Mouse (Mus musculus) intestine, embryonic 14.5 days (tissue): ENCODE results near the gene Otoa. TPM values are rescaled to one million over a fixed set of nuclear protein-coding genes. Genes with fewer than 3 reads are reported as not detected.

Experiments
- ATAC-seq: fragments of 200-750 bp; cut with Nextera tagmentation; replicated peaks from 2 replicates; pipeline ENCODE4 v1.8.0; 2017; ENCODE audit warnings: low read depth, moderate number of reproducible peaks, moderate TSS enrichment, moderate library complexity; ENCODE audit not compliant: low FRiP score, low TSS enrichment
- DNase-seq: peaks from one replicate; pipeline ENCODE4 v3.0.0-alpha.2; 2018; ENCODE audit warnings: low spot score
- H3K27ac ChIP-seq: fragments of 300-500 bp; sonication (generic); 2 replicates; pipeline ENCODE4 v1.5.1; 2014; ENCODE audit warnings: low read depth, mild to moderate bottlenecking, control low read depth
- H3K27me3 ChIP-seq: fragments of 300-500 bp; sonication (generic); replicated peaks from 2 replicates; pipeline ENCODE4 v1.6.1; 2014; ENCODE audit warnings: low read length, control low read depth; ENCODE audit not compliant: control insufficient read depth, insufficient read depth
- H3K36me3 ChIP-seq: fragments of 300-500 bp; sonication (generic); 2 replicates; pipeline ENCODE4 v1.6.1; 2014; ENCODE audit warnings: low read length, control low read depth; ENCODE audit not compliant: control insufficient read depth, insufficient read depth
- H3K4me1 ChIP-seq: fragments of 300-500 bp; sonication (generic); replicated peaks from 2 replicates; pipeline ENCODE4 v1.6.1; 2014; ENCODE audit warnings: low read length, control low read depth, mixed read lengths; ENCODE audit not compliant: control insufficient read depth, insufficient read depth
- H3K4me2 ChIP-seq: fragments of 300-500 bp; sonication (generic); 2 replicates; pipeline ENCODE4 v1.6.1; 2014; ENCODE audit warnings: low read length
- H3K4me3 ChIP-seq: fragments of 300-500 bp; sonication (generic); 2 replicates; pipeline ENCODE4 v1.5.1; 2014; ENCODE audit warnings: low read depth, low read length, control low read depth, mixed read lengths
- H3K9ac ChIP-seq: fragments of 300-500 bp; sonication (generic); 2 replicates; pipeline ENCODE4 v1.6.1; 2014; ENCODE audit warnings: mild to moderate bottlenecking, low read length
- H3K9me3 ChIP-seq: fragments of 300-500 bp; sonication (generic); 2 replicates; pipeline ENCODE4 v1.6.1; 2016; ENCODE audit warnings: low read length, control low read depth; ENCODE audit not compliant: control insufficient read depth
- WGBS: fragments of 180-500 bp; shearing (Covaris S2); extraction: QIAGEN DNeasy Blood & Tissue Kit; methylation state at CpG from one replicate; pipeline ENCODE4 v1.1.7; 2014; 5-methylcytosine and 5-hydroxymethylcytosine counted together
- polyA plus RNA-seq: library from polyadenylated mRNA; unstranded; fragments of >200 nt; fragmentation: Nextera tagmentation; extraction: Ambion mirVana; gene quantifications from 2 replicates; pipeline ENCODE4 v1.2.1, GENCODE M21; 2014

Otoa gene
- 0.07 and 0.11 TPM in 2 replicates for polyA plus RNA-seq

DNA sequence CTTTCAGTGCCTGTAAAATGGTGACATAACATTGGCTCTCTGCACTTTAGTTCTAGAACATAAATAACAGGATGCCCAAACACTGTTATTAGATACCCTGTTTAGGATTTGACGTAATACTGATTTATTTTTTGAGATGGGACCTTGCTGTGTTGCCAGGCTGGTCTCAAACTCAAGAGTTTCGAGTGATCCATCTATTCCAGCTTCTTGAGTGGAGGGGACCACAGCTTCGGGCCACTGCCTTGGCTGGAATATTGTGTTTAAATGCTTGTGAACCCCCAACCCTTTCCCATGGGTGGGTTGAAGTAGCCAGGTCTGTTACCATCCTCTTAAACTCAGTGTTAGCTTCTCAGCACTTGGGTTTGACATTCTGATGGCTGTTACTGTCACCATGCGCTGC lies at the start of gene Otoa:
Gene Otoa (plus strand): TSS at position 301 of the 400 bp plus-strand sequence.
- no peak for DNase-seq
- 85% methylated on average over 4 of the region's 4 CpGs for WGBS
- no peak within 1 kb of the TSS for H3K9ac ChIP-seq
- no peak within 1 kb of the TSS for H3K27ac ChIP-seq
- no peaks in the 10 kb centered on the region for H3K9me3 ChIP-seq
- H3K4me3 ChIP-seq = no peak within 1 kb of the TSS
- H3K4me1 ChIP-seq = no peaks in the 10 kb centered on the region
- no peak for ATAC-seq
- no peak within 1 kb of the TSS for H3K4me2 ChIP-seq
- peaks cover 24% of the 10 kb centered on the region for H3K36me3 ChIP-seq
- no peaks in the 10 kb centered on the region for H3K27me3 ChIP-seq

DNA sequence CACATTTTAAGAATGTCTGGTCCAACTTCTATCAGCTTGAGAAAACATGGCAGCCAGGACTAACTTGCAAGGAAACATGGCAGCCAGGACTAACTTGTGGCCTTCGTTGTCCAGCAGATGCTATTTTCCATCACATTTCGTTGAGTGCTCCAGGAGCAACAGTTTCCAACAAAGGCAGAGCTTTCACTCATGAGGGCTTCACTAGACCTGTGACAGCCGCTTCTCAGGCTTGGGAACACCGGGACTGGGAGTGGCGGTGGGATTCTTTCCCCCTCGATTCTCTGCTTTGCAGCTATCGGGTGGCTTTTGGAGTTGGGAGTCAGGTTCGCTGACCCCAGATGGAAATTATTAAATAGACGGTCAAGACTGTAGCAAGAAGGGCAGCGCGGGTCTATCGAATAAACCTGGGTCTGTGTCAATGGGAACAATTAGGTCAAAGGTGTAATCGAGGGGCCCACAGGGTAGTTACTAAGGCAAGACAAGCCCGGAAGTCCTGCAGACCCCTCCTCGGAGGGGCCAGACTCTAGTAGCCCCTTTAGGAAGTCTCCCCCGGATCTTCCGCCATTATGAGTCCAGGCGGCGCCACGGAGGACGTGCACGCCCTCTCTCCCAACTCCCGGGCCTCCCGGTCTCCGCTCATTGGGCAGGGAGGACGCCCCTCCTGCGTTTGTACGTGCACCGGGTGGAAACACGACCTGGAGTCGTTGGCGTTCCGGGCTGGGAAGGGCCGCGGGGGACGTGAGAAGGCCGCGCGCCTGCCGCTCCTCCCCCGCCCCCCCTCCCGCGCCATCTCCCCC lies 47.4 kb upstream of the Otoa start, which contains the start of gene Mettl9:
Gene Mettl9 (plus strand): TSS at position 590 of the 797 bp plus-strand sequence.
- Histone ChIP-seq H3K4me3 (peak within 1 kb of the TSS; percentile 96), H3K9me3 (no peaks in the 10 kb centered on the region), H3K4me2 (peak within 1 kb of the TSS; percentile 78), H3K36me3 (no peaks in the 10 kb centered on the region), H3K4me1 (peaks cover 23% of the 10 kb centered on the region), H3K9ac (peak within 1 kb of the TSS; percentile 99), H3K27ac (peak within 1 kb of the TSS; percentile 97), H3K27me3 (0 out of 2 replicates have a peak, but pooled peaks cover 7% of the 10 kb centered on the region)
- peak; percentile 99 for ATAC-seq
- DNase-seq = peak; percentile 100
- WGBS = 4% methylated on average over 39 of the region's 43 CpGs

GRCm38 (mm10) chr7:121034701-121035141 lies 46.7 kb upstream of the Otoa start:
- Histone ChIP-seq H3K36me3 (no peaks in the 10 kb centered on the region), H3K27ac (peak overlapping the region; percentile 97), H3K9ac (peak overlapping the region; percentile 99), H3K9me3 (no peaks in the 10 kb centered on the region), H3K4me2 (peak overlapping the region; percentile 78), H3K27me3 (0 out of 2 replicates have a peak, but pooled peaks cover 7% of the 10 kb centered on the region), H3K4me1 (peaks cover 28% of the 10 kb centered on the region), H3K4me3 (peak overlapping the region; percentile 96)
- under 1% methylated on average over 42 of the region's 63 CpGs for WGBS
- DNase-seq (no peak), ATAC-seq (peak; percentile 80)

DNA sequence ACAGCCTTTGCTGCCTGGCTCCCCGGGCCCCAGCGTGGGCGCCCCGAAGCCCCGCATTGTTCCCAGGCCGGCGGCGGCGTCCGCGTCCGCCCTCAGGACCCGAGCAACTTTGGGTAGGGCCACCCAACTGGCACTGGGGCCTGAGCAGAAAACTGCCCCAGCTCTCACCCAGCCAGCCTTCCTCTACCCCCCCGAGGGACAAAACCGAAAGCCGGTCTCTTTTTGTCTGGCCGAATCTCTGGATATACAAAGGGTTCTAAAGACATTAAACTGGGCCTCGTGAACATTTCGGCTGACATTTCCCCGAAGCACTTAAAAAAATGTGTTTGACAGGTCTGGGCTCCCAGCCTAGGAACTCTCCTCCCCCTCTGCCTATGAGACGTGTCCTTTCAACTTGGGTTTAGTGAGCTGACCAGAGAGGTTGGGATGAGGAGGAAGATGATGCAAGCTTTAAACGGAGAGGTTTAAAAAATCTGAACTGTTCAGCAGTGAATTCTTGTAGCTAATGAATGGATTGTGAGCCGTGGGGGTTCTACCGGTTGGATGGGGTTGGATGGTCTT lies 46.2 kb upstream of the Otoa start:
- Histone ChIP-seq H3K4me3 (peak overlapping the region; percentile 96), H3K9me3 (no peaks in the 10 kb centered on the region), H3K27me3 (0 out of 2 replicates have a peak, but pooled peaks cover 7% of the 10 kb centered on the region), H3K4me2 (peak overlapping the region; percentile 78), H3K36me3 (no peaks in the 10 kb centered on the region), H3K9ac (peak overlapping the region; percentile 99), H3K4me1 (peaks cover 32% of the 10 kb centered on the region), H3K27ac (peak overlapping the region; percentile 97)
- ATAC-seq (peak; percentile 51), DNase-seq (peak; percentile 83)
- WGBS = under 1% methylated on average over 24 of the region's 24 CpGs

DNA sequence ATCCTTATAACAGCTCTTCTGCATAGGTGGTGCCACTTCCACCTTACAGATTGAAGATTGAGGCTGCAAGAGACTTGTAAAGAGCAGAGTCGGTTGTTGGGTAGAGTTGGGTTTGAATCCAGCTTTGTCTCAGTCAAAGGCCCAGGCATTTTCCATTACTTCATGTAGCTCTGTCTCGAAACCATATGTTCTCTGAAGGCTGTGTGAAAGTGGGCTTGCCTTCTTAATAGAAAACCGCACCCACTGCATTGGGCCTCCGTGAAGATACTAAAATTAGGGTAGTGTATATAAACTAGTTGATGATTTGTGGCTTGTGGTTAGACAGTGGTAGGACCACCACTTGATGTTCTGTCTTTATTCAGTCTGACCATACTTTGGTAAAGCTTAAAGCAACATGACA lies 40.9 kb upstream of the Otoa start:
- Histone ChIP-seq H3K4me3 (no peak overlapping the region), H3K36me3 (no peaks in the 10 kb centered on the region), H3K27me3 (no peaks in the 10 kb centered on the region), H3K9ac (no peak overlapping the region), H3K9me3 (0 out of 2 replicates have a peak, but pooled peaks cover 3% of the 10 kb centered on the region), H3K27ac (no peak overlapping the region), H3K4me1 (peaks cover 47% of the 10 kb centered on the region), H3K4me2 (no peak overlapping the region)
- DNase-seq (no peak), ATAC-seq (no peak)
- WGBS = 79% methylated on average over 4 of the region's 4 CpGs

DNA sequence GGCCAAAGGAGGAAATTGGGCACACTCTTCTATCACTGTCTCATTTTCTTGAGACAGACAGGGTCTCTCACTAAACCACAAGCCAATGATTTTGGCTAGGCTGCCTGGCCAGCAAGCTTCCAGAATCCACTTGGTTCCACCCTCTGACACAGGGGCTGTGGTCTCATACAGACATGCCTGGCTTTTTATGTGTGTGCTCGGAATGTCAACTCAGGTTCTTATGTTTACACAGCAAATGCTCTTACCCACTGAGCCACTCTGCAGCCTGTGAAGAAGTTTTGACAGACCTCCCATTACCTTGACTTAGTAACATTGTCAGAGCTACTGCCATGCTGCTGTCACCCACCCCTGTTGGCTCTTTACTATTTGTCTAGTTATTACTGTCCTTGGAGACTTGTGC lies 39.5 kb upstream of the Otoa start:
- H3K4me1 ChIP-seq = peaks cover 39% of the 10 kb centered on the region
- DNase-seq (no peak), ATAC-seq (no peak)
- no peaks in the 10 kb centered on the region for H3K27me3 ChIP-seq
- no peak overlapping the region for H3K4me3 ChIP-seq
- H3K9ac ChIP-seq = no peak overlapping the region
- no peaks in the 10 kb centered on the region for H3K36me3 ChIP-seq
- WGBS = 23% methylated on average over 1 of the region's 1 CpGs
- H3K9me3 ChIP-seq = 0 out of 2 replicates have a peak, but pooled peaks cover 3% of the 10 kb centered on the region
- no peak overlapping the region for H3K27ac ChIP-seq
- H3K4me2 ChIP-seq = no peak overlapping the region

DNA sequence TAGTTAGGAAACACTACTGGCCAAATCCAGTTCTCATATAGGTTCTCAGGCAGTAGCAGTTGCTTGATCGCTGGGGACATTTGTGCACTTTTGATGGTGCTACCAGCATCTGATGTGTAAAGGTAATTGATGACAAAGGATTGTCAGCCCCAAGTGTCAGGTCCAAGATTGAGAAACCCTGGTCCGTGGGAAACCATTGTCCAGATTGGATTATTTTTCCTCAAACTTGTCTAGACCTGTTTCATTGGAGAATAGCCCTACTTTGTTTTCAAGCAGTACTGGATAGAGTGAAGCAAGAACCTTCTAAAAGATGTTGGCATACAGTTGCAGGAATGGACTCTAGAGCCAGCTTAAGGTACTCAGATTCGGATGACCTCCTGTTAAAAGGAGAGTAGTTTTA lies 38.4 kb upstream of the Otoa start:
- ATAC-seq (no peak), DNase-seq (no peak)
- Histone ChIP-seq H3K9me3 (0 out of 2 replicates have a peak, but pooled peaks cover 3% of the 10 kb centered on the region), H3K27ac (no peak overlapping the region), H3K27me3 (no peaks in the 10 kb centered on the region), H3K4me2 (no peak overlapping the region), H3K9ac (no peak overlapping the region), H3K4me3 (no peak overlapping the region), H3K36me3 (no peaks in the 10 kb centered on the region), H3K4me1 (peaks cover 29% of the 10 kb centered on the region)
- 97% methylated on average over 3 of the region's 3 CpGs for WGBS

DNA sequence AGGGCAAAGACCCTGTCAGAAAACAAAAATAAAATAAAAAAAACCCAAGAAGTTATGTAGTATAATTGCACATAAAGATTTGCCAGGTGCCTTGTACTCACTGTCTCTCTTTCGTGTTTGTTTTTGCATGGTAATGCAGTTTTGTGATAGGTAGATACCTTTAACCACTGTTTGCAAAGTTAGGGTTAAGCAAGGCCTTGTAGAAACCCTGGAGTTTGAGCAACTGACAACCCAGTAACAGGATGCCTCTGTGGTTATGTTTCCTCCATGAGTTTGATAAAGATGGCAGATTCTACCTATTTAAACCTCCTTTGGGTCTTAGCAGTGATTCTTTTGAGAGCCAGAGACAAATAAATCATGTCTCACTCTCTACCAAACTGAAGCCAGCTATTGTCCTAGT lies 37.9 kb upstream of the Otoa start:
- no peak overlapping the region for H3K27ac ChIP-seq
- peaks cover 27% of the 10 kb centered on the region for H3K4me1 ChIP-seq
- H3K4me3 ChIP-seq = no peak overlapping the region
- no peak overlapping the region for H3K4me2 ChIP-seq
- H3K9ac ChIP-seq = no peak overlapping the region
- ATAC-seq (no peak), DNase-seq (no peak)
- 92% methylated on average over 1 of the region's 1 CpGs for WGBS
- 0 out of 2 replicates have a peak, but pooled peaks cover 3% of the 10 kb centered on the region for H3K9me3 ChIP-seq
- H3K36me3 ChIP-seq = no peaks in the 10 kb centered on the region
- H3K27me3 ChIP-seq = no peaks in the 10 kb centered on the region
